Comparison of ENCODE assay signal across 22 mouse cellular contexts in genomic region chr16:9074295-9074694, GRCm38 (mm10).
DNase-seq lines count a peak whose midpoint lies in the region; ATAC-seq lines count a peak whose summit lies in the region.
"Had no signal": no experiment of that assay in that cellular context is flagged by ENCODE, and none has a peak within 500 bp of the region (broad histone marks: within the 10 kb centered on the region; RNA-seq: fewer than 3 reads in every experiment).

No protein-coding gene starts in this region.

- WGBS in forebrain, embryonic 14.5 days: 94% methylated on average over 4 of the region's 4 CpGs

- no peak overlapping the region for H3K9ac ChIP-seq in forebrain, embryonic 14.5 days (ENCODE audit: low read length)

- H3K27ac ChIP-seq in forebrain, embryonic 14.5 days (ENCODE audit: low read depth, low read length): no peak overlapping the region

- H3K36me3 ChIP-seq in forebrain, embryonic 14.5 days (ENCODE audit: control insufficient read depth, insufficient read depth, low read length): no peaks in the 10 kb centered on the region
- H3K36me3 ChIP-seq: G1E had no signal

- H3K4me3 ChIP-seq in forebrain, embryonic 14.5 days (ENCODE audit: low read depth, low read length): no peak overlapping the region

- H3K9me3 ChIP-seq in forebrain, embryonic 14.5 days (replicated peaks; ENCODE audit: control insufficient read depth, low read length): no peaks in the 10 kb centered on the region
- H3K9me3 ChIP-seq: G1E had no signal

- DNase-seq in frontal cortex, postnatal 10 days (ENCODE audit: low spot score in 2 of 2): no peak
- peak; percentile 10 for DNase-seq in right cerebral cortex, adult 18-20 months
- no peak for DNase-seq in right cerebral cortex, postnatal 25 days
- peak; percentile 64 for DNase-seq in brain, adult 2 months (ENCODE audit: low read depth, low spot score)
- no peak for DNase-seq in forebrain, embryonic 14.5 days (ENCODE audit: low spot score)
- DNase-seq: adrenal gland, adult 2 months; adrenal gland, adult 8-10 months; adrenal gland, postnatal 10 days; adrenal gland, postnatal 14 days; adrenal gland, postnatal 25 days; adrenal gland, postnatal 36 days; B cell, adult 2 months; cerebellum, adult 11 months; cerebellum, adult 11-12 months; cerebellum, adult 18-20 months; cerebellum, adult 2 months had no signal

- no peaks in the 10 kb centered on the region for H3K4me1 ChIP-seq in forebrain, embryonic 14.5 days (ENCODE audit: control insufficient read depth, insufficient read depth, low read length)

- peak; percentile 83; the same call in 1 of the 2 replicates for ATAC-seq in frontal cortex, adult (ENCODE audit: low TSS enrichment)
- ATAC-seq in forebrain, embryonic 14.5 days: no peak
- ATAC-seq: activated CD4-positive, CD25-positive, alpha-beta regulatory T cell, adult 4 months; CD4-positive, CD25-positive, alpha-beta regulatory T cell, adult 4 months; Patski had no signal

- H3K4me2 ChIP-seq in forebrain, embryonic 14.5 days (ENCODE audit: low read length): no peak overlapping the region

- H3K27me3 ChIP-seq in forebrain, embryonic 14.5 days (replicated peaks; ENCODE audit: control insufficient read depth, insufficient read depth, low read length): no peaks in the 10 kb centered on the region
- H3K27me3 ChIP-seq: CH12.LX, Patski had no signal

Comparison
In these comparisons a context has a peak if more than half of its experiments do, and no peak if none do; other contexts are left out.
1. DNase-seq: peak in right cerebral cortex, adult 18-20 months (single experiment) and brain, adult 2 months (single experiment); none in frontal cortex, postnatal 10 days (0 of 2), right cerebral cortex, postnatal 25 days (single experiment) and forebrain, embryonic 14.5 days (single experiment).